Mouse (Mus musculus) adipocyte (in vitro differentiated cells): ENCODE data around the gene Gimap3.

Experiments used
- DNase-seq: peaks from one replicate; pipeline ENCODE4 v3.0.0-alpha.2; 2016; ENCODE audit warnings: low spot score

Gimap3 gene

DNA sequence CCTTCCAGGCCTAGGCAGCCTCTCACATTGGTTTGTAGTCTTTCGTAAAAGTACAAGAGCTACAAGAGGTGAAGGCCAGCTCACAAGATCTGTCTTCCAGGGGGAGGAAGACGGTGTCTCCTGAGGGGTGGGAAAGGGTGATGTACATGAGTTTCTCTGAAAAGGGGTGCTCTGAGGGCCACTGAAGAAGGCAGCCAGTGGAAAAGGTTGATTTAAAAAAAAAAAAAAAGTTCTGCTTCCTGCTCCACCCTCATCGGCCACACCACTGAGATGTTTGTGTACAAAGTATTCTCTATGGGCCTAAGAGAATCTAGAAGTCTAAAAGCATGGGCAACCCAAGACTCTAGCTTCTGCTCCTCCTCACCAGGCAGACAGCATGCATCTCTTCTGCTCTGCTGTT, at the start of gene Gimap3:
Gene Gimap3, minus strand, starts transcription at position 156 of the 400 bp plus-strand sequence.
- DNase-seq: no peak

- peak; percentile 95 for DNase-seq
These were observed 47.2 kb upstream of the Gimap3 start for GRCm38 (mm10) chr6:48817815-48818214.

- no peak for DNase-seq
These were observed 44.4 kb upstream of the Gimap3 start for GRCm38 (mm10) chr6:48815013-48815412.

- DNase-seq: no peak
These were observed 39.0 kb upstream of the Gimap3 start for GRCm38 (mm10) chr6:48809494-48810219.

GRCm38 (mm10) chr6:48806746-48807145, 36.1 kb upstream of the Gimap3 start:
- DNase-seq: no peak

DNA sequence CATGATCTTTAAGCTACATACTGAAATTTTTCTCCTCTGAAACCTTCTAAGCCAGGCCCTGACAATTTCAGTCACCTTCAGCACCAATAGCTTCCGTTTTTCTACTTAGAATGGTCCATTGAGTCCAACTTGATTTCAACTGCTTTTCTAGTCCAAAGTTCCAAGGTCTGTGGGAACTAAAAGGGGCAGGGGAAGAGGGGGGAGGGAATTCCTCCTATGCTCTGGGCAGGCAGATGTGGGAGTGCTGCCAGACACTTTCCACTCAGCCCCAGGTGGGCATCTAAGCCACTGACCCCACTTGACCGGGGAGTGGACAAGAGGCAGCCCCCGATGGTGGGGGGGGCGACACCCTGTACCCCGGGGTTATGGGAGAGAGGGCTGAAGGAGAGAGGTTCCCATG, 33.7 kb upstream of the Gimap3 start:
- DNase-seq: no peak

DNA sequence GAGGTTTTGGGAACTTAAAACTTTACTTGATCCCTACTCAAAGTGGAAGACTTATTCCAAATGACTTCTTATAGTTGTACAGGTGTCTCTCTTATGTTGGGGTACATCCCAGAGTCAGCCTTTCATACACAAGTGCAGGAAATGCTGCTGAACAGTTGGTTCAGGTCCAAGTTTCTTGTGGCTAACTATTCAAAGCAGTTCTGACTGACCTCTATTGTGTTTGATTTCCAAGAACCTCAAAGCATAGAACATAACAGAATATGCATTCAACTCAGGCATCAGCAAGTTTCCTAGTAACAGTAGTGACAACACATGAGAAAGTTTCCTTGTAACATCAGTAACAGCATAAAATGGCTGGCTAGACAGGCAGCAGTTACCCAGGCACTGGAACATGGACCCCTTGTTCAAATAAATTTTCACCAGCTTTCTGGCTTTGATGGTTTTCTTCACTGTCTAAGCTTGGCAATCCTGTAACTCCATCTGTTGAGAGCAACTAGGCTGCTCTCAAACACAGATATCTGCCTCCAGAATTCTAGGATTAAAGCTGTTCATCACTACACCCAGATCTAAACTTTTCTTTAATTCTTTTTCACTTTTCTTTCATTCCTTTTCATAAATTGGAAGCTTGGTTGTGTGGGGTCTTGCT, 32.9 kb upstream of the Gimap3 start:
- no peak for DNase-seq

- no peak for DNase-seq
These were observed 31.2 kb upstream of the Gimap3 start for GRCm38 (mm10) chr6:48801897-48802296.

GRCm38 (mm10) chr6:48787867-48788266, 17.2 kb upstream of the Gimap3 start:
- no peak for DNase-seq

- no peak for DNase-seq
These were observed 14.9 kb upstream of the Gimap3 start for GRCm38 (mm10) chr6:48785601-48786000.

- peak; percentile 73 for DNase-seq
These were observed 14.5 kb upstream of the Gimap3 start for GRCm38 (mm10) chr6:48785189-48785588.

GRCm38 (mm10) chr6:48784406-48784805, 13.8 kb upstream of the Gimap3 start:
- DNase-seq: no peak

DNA sequence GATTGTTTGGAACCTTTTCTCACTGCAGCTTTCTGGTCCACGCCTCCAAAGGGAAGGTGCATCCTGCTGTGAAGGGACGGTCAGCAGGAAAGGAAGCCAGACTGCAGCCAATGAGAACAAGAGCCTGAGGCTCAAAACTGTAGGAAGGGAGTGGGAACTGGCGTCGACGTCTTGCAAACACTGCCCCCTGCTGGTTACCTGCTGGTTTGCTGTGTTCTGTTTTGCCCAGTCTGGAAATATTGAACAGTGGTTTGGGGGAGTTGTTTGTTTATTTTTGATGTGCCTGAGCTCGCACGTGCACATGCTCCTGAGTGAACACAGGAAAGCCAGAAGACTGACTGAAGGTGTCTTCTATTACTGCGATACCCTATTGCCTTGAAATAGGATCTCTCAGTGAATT, 1.4 kb upstream of the Gimap3 start:
- DNase-seq: peak; percentile 78

DNA sequence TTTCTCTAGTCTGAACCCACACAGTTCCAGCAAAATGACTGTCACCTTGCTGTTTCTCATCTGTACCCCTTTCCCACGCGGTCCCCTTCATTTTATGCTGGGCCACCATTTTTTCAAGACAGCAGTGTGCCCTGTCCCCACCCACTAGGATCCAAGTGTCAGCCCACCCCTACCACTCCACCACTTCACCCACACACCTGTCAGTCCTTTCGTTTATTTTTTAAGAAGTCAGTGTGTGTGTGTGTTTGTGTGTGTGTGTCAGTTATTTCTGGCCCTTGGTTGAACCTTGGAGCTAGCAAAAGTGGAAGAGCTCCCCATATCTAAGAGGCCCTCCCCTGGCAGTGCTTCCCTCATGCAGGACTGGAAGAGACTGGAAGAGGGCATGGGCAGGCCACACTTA, 1.7 kb downstream of the Gimap3 start:
- DNase-seq: no peak

GRCm38 (mm10) chr6:48768178-48768869, 2.3 kb downstream of the Gimap3 start:
- no peak for DNase-seq

- DNase-seq: no peak
These were observed 6.2 kb downstream of the Gimap3 start for GRCm38 (mm10) chr6:48764496-48764895.

- no peak for DNase-seq
These were observed 6.9 kb downstream of the Gimap3 start for GRCm38 (mm10) chr6:48763567-48764270.

DNA sequence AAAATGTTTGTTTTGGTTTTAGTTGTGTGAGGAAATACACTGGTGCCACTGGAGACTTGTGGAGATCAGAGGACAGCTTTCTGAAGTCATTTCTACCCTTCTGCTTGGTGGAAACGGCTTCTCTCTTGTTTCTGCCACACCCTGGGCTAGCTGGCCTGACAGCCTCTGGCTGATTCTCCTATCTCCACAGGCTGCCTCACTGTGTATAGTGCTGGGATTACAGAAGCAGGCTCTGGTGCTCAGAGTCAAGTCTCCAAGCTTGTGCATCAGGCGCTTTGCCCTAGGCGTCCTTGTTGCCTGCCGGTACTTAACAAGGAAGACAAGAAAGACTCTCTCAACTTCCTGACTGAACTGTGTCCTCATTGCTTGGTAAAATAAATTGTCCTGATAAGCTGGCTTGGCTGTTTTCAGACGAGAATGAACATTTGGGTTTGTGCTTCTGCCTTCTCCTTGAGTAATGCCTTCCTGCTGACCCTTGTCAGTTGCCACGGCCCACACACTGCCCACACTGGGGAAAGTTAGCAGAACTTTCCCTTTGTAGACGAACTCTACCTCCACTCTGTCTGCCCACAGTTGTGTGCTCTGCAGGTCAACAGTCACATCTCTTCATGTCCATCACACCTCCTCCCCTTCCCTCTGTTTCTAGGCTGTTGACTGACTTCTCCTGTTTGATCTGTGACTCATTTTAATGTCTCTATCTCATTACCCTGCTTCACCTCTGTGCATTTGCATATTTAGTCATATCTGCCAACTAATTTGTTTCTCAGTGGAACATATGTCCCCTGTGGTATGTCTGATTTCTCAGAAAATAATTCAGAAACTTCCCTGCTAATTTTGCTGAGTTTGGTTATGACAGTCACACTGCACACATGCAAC, 23.3 kb downstream of the Gimap3 start:
- no peak for DNase-seq

- DNase-seq: peak; percentile 36
These were observed 24.4 kb downstream of the Gimap3 start, which contains the start of gene Gimap5 for GRCm38 (mm10) chr6:48745959-48746889. Gene Gimap5, plus strand, starts transcription at chr6:48746197.

DNA sequence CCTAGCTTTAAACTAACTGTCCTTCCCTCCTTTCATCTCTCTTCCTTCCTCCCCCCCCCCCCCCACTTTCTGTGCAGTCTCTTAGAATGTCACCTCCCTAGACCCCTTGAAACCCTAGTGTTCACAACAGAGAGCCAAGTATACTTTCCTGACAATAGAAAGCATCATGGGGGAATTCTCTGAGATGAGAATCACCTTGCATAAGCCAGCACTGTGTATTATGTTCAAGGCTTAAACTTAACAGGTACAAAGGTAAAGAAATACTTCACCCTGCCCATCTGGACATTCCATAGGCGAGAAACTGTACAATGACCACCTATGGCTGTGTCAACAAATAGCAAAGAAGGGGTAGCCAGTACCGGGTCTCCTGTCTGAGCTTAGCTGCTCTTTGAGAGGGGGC, 25.2 kb downstream of the Gimap3 start:
- no peak for DNase-seq
